Mouse (Mus musculus) adrenal gland, adult 2 months (tissue): ENCODE measurements around the gene Bmp7. TPM values are rescaled to one million over a fixed set of nuclear protein-coding genes. Genes with fewer than 3 reads are reported as not detected.

Source experiments
- microRNA-seq, 2 experiments: library from miRNA; unstranded; fragments of <30 nt; microRNA quantifications; one replicate each; pipeline ENCODE4 v1.2.0; 2021
- polyA plus RNA-seq: library from polyadenylated mRNA; depleted of rRNA; stranded (reverse); fragments of >200 nt; gene quantifications from 2 replicates; pipeline ENCODE4 v1.2.3, GENCODE M21; 2012; rRNA removed
- total RNA-seq, 2 experiments: library from RNA; stranded (reverse); gene quantifications; 2 replicates each; pipeline ENCODE4 v1.2.3; 2021

Gene Bmp7
- total and polyA plus RNA-seq, 3 experiments = 28.9 to 96.8 (median 75.7) TPM

Small RNAs within 50 kb of the gene (microRNA-seq; reads per million reads assigned to microRNA genes)
- 0 reads per million in 2 experiments for gene Gm22773

Other genes with a start within 250 kb of the Bmp7 start
- gene Spo11, start 37.4 kb upstream of the Bmp7 start, total RNA-seq = not detected
- gene Spo11, start 37.4 kb upstream of the Bmp7 start, polyA plus RNA-seq = not detected in 2 replicates
- gene Rae1, start 59.8 kb upstream of the Bmp7 start, total RNA-seq = 10 to 100 TPM; 61.7 to 68.7 TPM
- 93.9 and 123 TPM in 2 replicates for gene Rae1, start 59.8 kb upstream of the Bmp7 start, polyA plus RNA-seq
- 10 to 100 TPM; 18.4 to 27.2 TPM for gene Rbm38, start 80.2 kb upstream of the Bmp7 start, total RNA-seq
- 160 and 174 TPM in 2 replicates for gene Rbm38, start 80.2 kb upstream of the Bmp7 start, polyA plus RNA-seq
- under 1 TPM; 0.10 to 0.12 TPM for gene Ctcfl, start 179.2 kb upstream of the Bmp7 start, total RNA-seq
- gene Ctcfl, start 179.2 kb upstream of the Bmp7 start, polyA plus RNA-seq = not detected in 2 replicates
- 1,000 to 10,000 TPM in 1 of 2 experiments, 100 to 1,000 TPM in 1; 919 to 1,359 TPM for gene Pck1, start 212.7 kb upstream of the Bmp7 start, total RNA-seq
- gene Pck1, start 212.7 kb upstream of the Bmp7 start, polyA plus RNA-seq = 84.6 and 134 TPM in 2 replicates